24 mouse cellular contexts compared by ENCODE assay signal in genomic region chr13:6001218-6001564, GRCm38 (mm10).
"Had no signal": no experiment of that assay in that cellular context is flagged by ENCODE, and none has a peak within 500 bp of the region (broad histone marks: within the 10 kb centered on the region; RNA-seq: fewer than 3 reads in every experiment).

No protein-coding gene starts in this region.

- H3K4me2 ChIP-seq: heart, embryonic 12.5 days; hindbrain, embryonic 12.5 days; hindbrain, embryonic 14.5 days; kidney, embryonic 15.5 days; limb, embryonic 13.5 days; limb, embryonic 15.5 days had no signal

- DNase-seq: gastrocnemius, adult 2 months; gastrocnemius, postnatal 10 days; gastrocnemius, postnatal 25 days; heart, adult 18-20 months; heart, postnatal 10 days; heart, postnatal 4 days; kidney, adult 18-20 months; kidney, adult 8-10 months; kidney, postnatal 14 days; kidney, postnatal 36 days; layer of hippocampus, adult 9-11 months; layer of hippocampus, postnatal 36 days; left cerebral cortex, postnatal 4 days had no signal

- H3K27ac ChIP-seq: gastrocnemius, adult 2 months; heart, embryonic 10.5 days; hindbrain, embryonic 10.5 days; hindbrain, embryonic 12.5 days; hindbrain, embryonic 14.5 days; kidney, embryonic 15.5 days; kidney, postnatal 0 days; limb, embryonic 13.5 days; limb, embryonic 15.5 days had no signal

- ATAC-seq: forebrain, embryonic 16.5 days; hindbrain, embryonic 16.5 days had no signal

- H3K36me3 ChIP-seq: heart, embryonic 10.5 days; heart, embryonic 12.5 days; hindbrain, embryonic 10.5 days; hindbrain, embryonic 12.5 days; kidney, embryonic 15.5 days; limb, embryonic 13.5 days; limb, embryonic 15.5 days had no signal

- H3K9ac ChIP-seq: heart, embryonic 12.5 days; hindbrain, embryonic 12.5 days; hindbrain, embryonic 14.5 days; kidney, embryonic 15.5 days; limb, embryonic 13.5 days; limb, embryonic 15.5 days had no signal

- H3K4me1 ChIP-seq: heart, embryonic 10.5 days; heart, embryonic 12.5 days; hindbrain, embryonic 12.5 days; kidney, embryonic 15.5 days; limb, embryonic 13.5 days; limb, embryonic 15.5 days had no signal

- H3K27me3 ChIP-seq: heart, embryonic 12.5 days; hindbrain, embryonic 12.5 days; kidney, embryonic 15.5 days; limb, embryonic 13.5 days; limb, embryonic 15.5 days had no signal

- H3K9me3 ChIP-seq: heart, embryonic 10.5 days; heart, embryonic 12.5 days; hindbrain, embryonic 10.5 days; hindbrain, embryonic 12.5 days; kidney, embryonic 15.5 days; limb, embryonic 13.5 days; limb, embryonic 15.5 days had no signal

- H3K4me3 ChIP-seq: gastrocnemius, adult 2 months; heart, embryonic 10.5 days; heart, embryonic 12.5 days; hindbrain, embryonic 10.5 days; hindbrain, embryonic 12.5 days; kidney, embryonic 15.5 days; limb, embryonic 13.5 days; limb, embryonic 15.5 days had no signal
